Mouse (Mus musculus) heart, embryonic 11.5 days (tissue): ENCODE data around the gene Pfdn6. TPM values are rescaled to one million over a fixed set of nuclear protein-coding genes. Genes with fewer than 3 reads are reported as not detected.

ENCODE experiments used
- ATAC-seq: fragments of 200-750 bp; cut with Nextera tagmentation; replicated peaks from 2 replicates; pipeline ENCODE4 v1.8.0; 2017; ENCODE audit warnings: moderate library complexity; ENCODE audit not compliant: insufficient number of reproducible peaks, low FRiP score, low TSS enrichment
- H3K27ac ChIP-seq: fragments of 300-500 bp; sonication (generic); 2 replicates; pipeline ENCODE4 v1.5.1; 2014; ENCODE audit warnings: mild to moderate bottlenecking, low read depth, low read length
- H3K27me3 ChIP-seq: fragments of 300-500 bp; sonication (generic); 2 replicates; pipeline ENCODE4 v1.6.1; 2014; ENCODE audit warnings: mild to moderate bottlenecking, low read length, mixed read lengths; ENCODE audit not compliant: control insufficient read depth, insufficient read depth
- H3K36me3 ChIP-seq: fragments of 300-500 bp; sonication (generic); 2 replicates; pipeline ENCODE4 v1.6.1; 2014; ENCODE audit warnings: mild to moderate bottlenecking, low read length, moderate library complexity, mixed read lengths; ENCODE audit not compliant: control insufficient read depth, insufficient read depth
- H3K4me1 ChIP-seq: fragments of 300-500 bp; sonication (generic); 2 replicates; pipeline ENCODE4 v1.6.1; 2014; ENCODE audit warnings: low read length; ENCODE audit not compliant: control insufficient read depth, insufficient read depth
- H3K4me2 ChIP-seq: fragments of 300-500 bp; sonication (generic); 2 replicates; pipeline ENCODE4 v1.6.1; 2014; ENCODE audit warnings: mild to moderate bottlenecking, moderate library complexity
- H3K4me3 ChIP-seq: fragments of 300-500 bp; sonication (generic); 2 replicates; pipeline ENCODE4 v1.5.1; 2014; ENCODE audit warnings: low read depth, low read length
- H3K9ac ChIP-seq: fragments of 300-500 bp; sonication (generic); 2 replicates; pipeline ENCODE4 v1.6.1; 2014; ENCODE audit warnings: mild to moderate bottlenecking, low read depth, low read length, moderate library complexity
- H3K9me3 ChIP-seq: fragments of 300-500 bp; sonication (generic); replicated peaks from 2 replicates; pipeline ENCODE4 v1.6.1; 2016; ENCODE audit warnings: low read length; ENCODE audit not compliant: control insufficient read depth
- WGBS: fragments of 180-500 bp; shearing (Covaris S2); extraction: QIAGEN DNeasy Blood & Tissue Kit; methylation state at CpG from one replicate; pipeline ENCODE4 v1.1.7; 2014; ENCODE audit not compliant: insufficient replicate concordance; 5-methylcytosine and 5-hydroxymethylcytosine counted together
- polyA plus RNA-seq: library from polyadenylated mRNA; unstranded; fragments of >200 nt; fragmentation: Nextera tagmentation; extraction: Ambion mirVana; gene quantifications from 2 replicates; pipeline ENCODE4 v1.2.1, GENCODE M21; 2014

Pfdn6 gene
- polyA plus RNA-seq, 1 experiment from 2014 or later: 151 TPM

GRCm38 (mm10) chr17:33947430-33948089 lies 7.4 kb upstream of the Pfdn6 start:
- WGBS: 88% methylated on average over 10 of the region's 10 CpGs
- H3K36me3 ChIP-seq: peaks cover 17% of the 10 kb centered on the region
- no peak overlapping the region for H3K4me2 ChIP-seq
- no peaks in the 10 kb centered on the region for H3K9me3 ChIP-seq
- no peaks in the 10 kb centered on the region for H3K27me3 ChIP-seq
- H3K9ac ChIP-seq: no peak overlapping the region
- peaks cover 18% of the 10 kb centered on the region for H3K4me1 ChIP-seq
- no peak overlapping the region for H3K27ac ChIP-seq
- H3K4me3 ChIP-seq: no peak overlapping the region
- no peak for ATAC-seq

- peaks cover 11% of the 10 kb centered on the region for H3K36me3 ChIP-seq
- WGBS: 93% methylated on average over 15 of the region's 15 CpGs
- H3K27ac ChIP-seq: no peak overlapping the region
- no peak for ATAC-seq
- H3K4me3 ChIP-seq: no peak overlapping the region
- peaks cover 13% of the 10 kb centered on the region for H3K4me1 ChIP-seq
- H3K9me3 ChIP-seq: no peaks in the 10 kb centered on the region
- H3K4me2 ChIP-seq: no peak overlapping the region
- no peak overlapping the region for H3K9ac ChIP-seq
- H3K27me3 ChIP-seq: no peaks in the 10 kb centered on the region
Observed at GRCm38 (mm10) chr17:33943454-33943853, 3.3 kb upstream of the Pfdn6 start.

- ATAC-seq: no peak
- H3K27ac ChIP-seq: no peak overlapping the region
- H3K27me3 ChIP-seq: no peaks in the 10 kb centered on the region
- H3K4me2 ChIP-seq: peak overlapping the region; percentile 84
- H3K9ac ChIP-seq: peak overlapping the region; percentile 87
- 48% methylated on average over 19 of the region's 19 CpGs for WGBS
- peaks cover 13% of the 10 kb centered on the region for H3K4me1 ChIP-seq
- peak overlapping the region; percentile 88 for H3K4me3 ChIP-seq
- no peaks in the 10 kb centered on the region for H3K9me3 ChIP-seq
- peaks cover 16% of the 10 kb centered on the region for H3K36me3 ChIP-seq
Observed at GRCm38 (mm10) chr17:33941381-33941780, 1.2 kb upstream of the Pfdn6 start.

GRCm38 (mm10) chr17:33940981-33941380 lies 838 bp upstream of the Pfdn6 start:
- no peaks in the 10 kb centered on the region for H3K27me3 ChIP-seq
- H3K4me3 ChIP-seq: peak overlapping the region; percentile 88
- no peaks in the 10 kb centered on the region for H3K9me3 ChIP-seq
- peaks cover 13% of the 10 kb centered on the region for H3K4me1 ChIP-seq
- 3% methylated on average over 26 of the region's 26 CpGs for WGBS
- peak overlapping the region; percentile 87 for H3K9ac ChIP-seq
- ATAC-seq: no peak
- H3K36me3 ChIP-seq: peaks cover 14% of the 10 kb centered on the region
- H3K27ac ChIP-seq: no peak overlapping the region
- H3K4me2 ChIP-seq: peak overlapping the region; percentile 84

GRCm38 (mm10) chr17:33938783-33939182 lies 1.4 kb downstream of the Pfdn6 start:
- ATAC-seq: no peak
- Histone ChIP-seq H3K4me2 (peak overlapping the region; percentile 84), H3K9me3 (no peaks in the 10 kb centered on the region), H3K27ac (no peak overlapping the region), H3K9ac (no peak overlapping the region), H3K36me3 (peaks cover 15% of the 10 kb centered on the region), H3K4me3 (no peak overlapping the region; the same call in 1 of the 2 replicates), H3K27me3 (no peaks in the 10 kb centered on the region), H3K4me1 (peaks cover 13% of the 10 kb centered on the region)
- 77% methylated on average over 11 of the region's 11 CpGs for WGBS

- ATAC-seq: no peak
- H3K9ac ChIP-seq: no peak overlapping the region
- no peaks in the 10 kb centered on the region for H3K9me3 ChIP-seq
- WGBS: 78% methylated on average over 15 of the region's 15 CpGs
- no peak overlapping the region for H3K27ac ChIP-seq
- no peak overlapping the region for H3K4me2 ChIP-seq
- no peak overlapping the region for H3K4me3 ChIP-seq
- H3K36me3 ChIP-seq: peaks cover 25% of the 10 kb centered on the region
- no peaks in the 10 kb centered on the region for H3K27me3 ChIP-seq
- peaks cover 13% of the 10 kb centered on the region for H3K4me1 ChIP-seq
Observed at GRCm38 (mm10) chr17:33936993-33937392, 3.1 kb downstream of the Pfdn6 start.

- Histone ChIP-seq H3K4me2 (no peak overlapping the region), H3K27ac (no peak overlapping the region), H3K9me3 (no peaks in the 10 kb centered on the region), H3K36me3 (peaks cover 25% of the 10 kb centered on the region), H3K9ac (no peak overlapping the region), H3K4me1 (peaks cover 17% of the 10 kb centered on the region), H3K4me3 (no peak overlapping the region), H3K27me3 (no peaks in the 10 kb centered on the region)
- no peak for ATAC-seq
- WGBS: 82% methylated on average over 21 of the region's 21 CpGs
Observed at GRCm38 (mm10) chr17:33935422-33936055, 4.6 kb downstream of the Pfdn6 start.

- WGBS: 92% methylated on average over 15 of the region's 15 CpGs
- Histone ChIP-seq H3K4me2 (no peak overlapping the region), H3K4me3 (no peak overlapping the region), H3K4me1 (peaks cover 15% of the 10 kb centered on the region), H3K36me3 (peaks cover 25% of the 10 kb centered on the region), H3K27ac (no peak overlapping the region), H3K27me3 (no peaks in the 10 kb centered on the region), H3K9ac (no peak overlapping the region), H3K9me3 (no peaks in the 10 kb centered on the region)
- ATAC-seq: no peak
Observed at GRCm38 (mm10) chr17:33932970-33933369, 7.2 kb downstream of the Pfdn6 start.

- H3K4me2 ChIP-seq: no peak overlapping the region
- no peak overlapping the region for H3K4me3 ChIP-seq
- H3K4me1 ChIP-seq: peaks cover 15% of the 10 kb centered on the region
- WGBS: 88% methylated on average over 14 of the region's 14 CpGs
- H3K27ac ChIP-seq: no peak overlapping the region
- no peak for ATAC-seq
- no peaks in the 10 kb centered on the region for H3K27me3 ChIP-seq
- H3K9me3 ChIP-seq: no peaks in the 10 kb centered on the region
- peaks cover 25% of the 10 kb centered on the region for H3K36me3 ChIP-seq
- no peak overlapping the region for H3K9ac ChIP-seq
Observed at GRCm38 (mm10) chr17:33932448-33932847, 7.7 kb downstream of the Pfdn6 start.
